Comparison of ENCODE assay signal across 9 mouse cellular contexts in the genomic region with DNA sequence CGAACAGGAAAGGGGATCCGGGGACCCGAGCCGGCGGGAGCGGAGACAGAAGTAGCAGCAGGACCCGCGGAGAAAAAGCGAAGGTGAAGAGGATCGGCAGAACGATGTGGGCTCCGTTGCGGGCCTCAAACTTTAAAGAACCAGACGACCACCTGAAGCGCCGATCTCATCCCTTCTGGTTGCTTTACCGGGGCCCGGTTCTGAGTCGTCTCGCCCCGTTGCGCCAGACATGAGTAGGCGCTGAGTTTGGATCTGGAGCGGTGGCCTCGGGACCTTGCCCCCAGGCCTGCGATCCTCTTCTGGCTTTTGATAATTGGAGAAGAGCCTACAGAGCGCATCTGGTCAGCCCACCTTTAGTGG. TPM values are rescaled to one million over a fixed set of nuclear protein-coding genes. Genes with fewer than 3 reads are reported as not detected.
DNase-seq lines count a peak whose midpoint lies in the region; ATAC-seq and TF ChIP-seq lines count a peak whose summit lies in the region.
"Had no signal": no experiment of that assay in that cellular context is flagged by ENCODE, and none has a peak within 500 bp of the region (broad histone marks: within the 10 kb centered on the region; RNA-seq: fewer than 3 reads in every experiment).

No protein-coding gene starts in this region.

- DNase-seq in heart, adult 8-10 months (ENCODE audit: low spot score) = no peak
- DNase-seq in hindbrain, embryonic 10.5 days (ENCODE audit: low spot score) = no peak
- DNase-seq in midbrain, embryonic 10.5 days (ENCODE audit: low spot score) = no peak
- no peak for DNase-seq in left cerebral cortex, postnatal 14 days (ENCODE audit: low spot score in 2 of 2)
- DNase-seq in thymus, postnatal 14 days = no peak
- DNase-seq in spleen, postnatal 14 days (ENCODE audit: low spot score in 2 of 2) = no peak
- DNase-seq: lung, adult 18-20 months had no signal

- peaks cover 61% of the 10 kb centered on the region for H3K27me3 ChIP-seq in heart, embryonic 11.5 days (ENCODE audit: control insufficient read depth, insufficient read depth, low read length)
- peaks cover 9% of the 10 kb centered on the region for H3K27me3 ChIP-seq in ES-Bruce4 (ENCODE audit: control insufficient read depth, insufficient read depth, low read length, poor library complexity, severe bottlenecking)
- peaks cover 48% of the 10 kb centered on the region for H3K27me3 ChIP-seq in hindbrain, embryonic 10.5 days (ENCODE audit: insufficient read depth, poor library complexity, severe bottlenecking)
- H3K27me3 ChIP-seq in midbrain, embryonic 10.5 days (ENCODE audit: low read depth, poor library complexity, severe bottlenecking) = peaks cover 53% of the 10 kb centered on the region

- H3K4me2 ChIP-seq in heart, embryonic 11.5 days = peak overlapping the region; percentile 99

- no peaks in the 10 kb centered on the region for H3K9me3 ChIP-seq in heart, embryonic 11.5 days (replicated peaks; ENCODE audit: control insufficient read depth, low read length)
- H3K9me3 ChIP-seq in ES-Bruce4 (replicated peaks; ENCODE audit: control insufficient read depth, insufficient read depth, low read length, poor library complexity, severe bottlenecking) = no peaks in the 10 kb centered on the region
- no peaks in the 10 kb centered on the region for H3K9me3 ChIP-seq in hindbrain, embryonic 10.5 days
- no peaks in the 10 kb centered on the region for H3K9me3 ChIP-seq in midbrain, embryonic 10.5 days (replicated peaks)

- TF ChIP-seq POLR2A in ES-Bruce4 (IDR thresholded peaks at IDR 0.05; ENCODE audit: insufficient read depth, low read length) = no peak

- H3K4me1 ChIP-seq in heart, embryonic 11.5 days (ENCODE audit: control insufficient read depth, insufficient read depth, low read length) = peaks cover 13% of the 10 kb centered on the region
- no peaks in the 10 kb centered on the region for H3K4me1 ChIP-seq in ES-Bruce4 (ENCODE audit: control insufficient read depth, insufficient read depth, low read length)
- peaks cover 48% of the 10 kb centered on the region for H3K4me1 ChIP-seq in hindbrain, embryonic 10.5 days (replicated peaks)
- peaks cover 61% of the 10 kb centered on the region for H3K4me1 ChIP-seq in midbrain, embryonic 10.5 days

- H3K27ac ChIP-seq in heart, embryonic 11.5 days (ENCODE audit: low read depth, low read length) = no peak overlapping the region
- H3K27ac ChIP-seq in ES-Bruce4 (ENCODE audit: insufficient read depth, low read length) = no peak overlapping the region
- peak overlapping the region; percentile 98 for H3K27ac ChIP-seq in hindbrain, embryonic 10.5 days
- peak overlapping the region; percentile 99 for H3K27ac ChIP-seq in midbrain, embryonic 10.5 days (replicated peaks)

- no peak overlapping the region for H3K9ac ChIP-seq in heart, embryonic 11.5 days (ENCODE audit: low read depth, low read length)
- peak overlapping the region; percentile 67 for H3K9ac ChIP-seq in ES-Bruce4 (ENCODE audit: low read depth, poor library complexity, severe bottlenecking)

- peak overlapping the region; percentile 62 for H3K4me3 ChIP-seq in heart, embryonic 11.5 days (ENCODE audit: low read depth, low read length)
- H3K4me3 ChIP-seq in ES-Bruce4 (ENCODE audit: low read depth, low read length) = peak overlapping the region; percentile 60
- H3K4me3 ChIP-seq in hindbrain, embryonic 10.5 days = peak overlapping the region; percentile 87
- peak overlapping the region; percentile 95 for H3K4me3 ChIP-seq in midbrain, embryonic 10.5 days

- H3K36me3 ChIP-seq in heart, embryonic 11.5 days (ENCODE audit: control insufficient read depth, insufficient read depth, low read length) = no peaks in the 10 kb centered on the region
- H3K36me3 ChIP-seq in ES-Bruce4 (ENCODE audit: control insufficient read depth, insufficient read depth, low read length, poor library complexity, severe bottlenecking) = no peaks in the 10 kb centered on the region
- H3K36me3 ChIP-seq in hindbrain, embryonic 10.5 days = peaks cover 37% of the 10 kb centered on the region
- peaks cover 40% of the 10 kb centered on the region for H3K36me3 ChIP-seq in midbrain, embryonic 10.5 days

- under 1% methylated on average over 27 of the region's 27 CpGs for WGBS in heart, embryonic 11.5 days (ENCODE audit: insufficient replicate concordance)
- WGBS in hindbrain, embryonic 10.5 days = under 1% methylated on average over 27 of the region's 27 CpGs
- WGBS in midbrain, embryonic 10.5 days = under 1% methylated on average over 27 of the region's 27 CpGs

- intact Hi-C loops in left cerebral cortex, postnatal 14 days (cut with DNase I) = loop anchor here (5.0 kb wide), 3 partner anchors 40 to 275 kb away; no protein-coding TSS in a partner anchor

- TF ChIP-seq EP300 in ES-Bruce4 (IDR thresholded peaks at IDR 0.05; ENCODE audit: insufficient read depth, low read depth, low read length) = no peak

- TF ChIP-seq CTCF in ES-Bruce4 (IDR thresholded peaks at IDR 0.05; ENCODE audit: low read depth, low read length) = no peak

- no peak for ATAC-seq in heart, embryonic 11.5 days (replicated peaks; ENCODE audit: insufficient number of reproducible peaks, low FRiP score, low TSS enrichment)

RNA-seq across cellular contexts. Expression of a gene that starts 1.5 kb away (rescaled TPM):
- polyA plus RNA-seq in heart, embryonic 11.5 days (2014; fragmentation: Nextera tagmentation; extraction: Ambion mirVana) = 2.6 and 2.9 TPM in 2 replicates
- total RNA-seq in heart, adult 8-10 months (2022) = 1 to 10 TPM; 1.6 to 3.1 (median 1.9) TPM
- 1.6 and 4.3 TPM in 2 replicates for polyA plus RNA-seq in ES-Bruce4 (2011; ENCODE audit: insufficient read depth, insufficient read length, low read depth, missing spikeins)
- 45.7 and 57.8 TPM in 2 replicates for polyA plus RNA-seq in hindbrain, embryonic 10.5 days (2016; fragmentation: Nextera tagmentation; extraction: Ambion mirVana)
- 59.1 and 72.3 TPM in 2 replicates for polyA plus RNA-seq in midbrain, embryonic 10.5 days (2016; fragmentation: Nextera tagmentation; extraction: Ambion mirVana)
- total RNA-seq in left cerebral cortex, postnatal 14 days (2021) = 10 to 100 TPM; 17.3 to 21.7 TPM

RNA-seq across cellular contexts. Expression of a gene that starts 51.7 kb away (rescaled TPM):
- polyA plus RNA-seq in heart, embryonic 11.5 days (2014; fragmentation: Nextera tagmentation; extraction: Ambion mirVana) = 12.9 and 15.0 TPM in 2 replicates
- 1 to 10 TPM; 4.9 to 6.1 (median 5.5) TPM for total RNA-seq in heart, adult 8-10 months (2022)
- 20.2 and 25.8 TPM in 2 replicates for polyA plus RNA-seq in ES-Bruce4 (2011; ENCODE audit: insufficient read depth, insufficient read length, low read depth, missing spikeins)
- polyA plus RNA-seq in hindbrain, embryonic 10.5 days (2016; fragmentation: Nextera tagmentation; extraction: Ambion mirVana) = 23.0 and 28.2 TPM in 2 replicates
- 20.9 and 24.5 TPM in 2 replicates for polyA plus RNA-seq in midbrain, embryonic 10.5 days (2016; fragmentation: Nextera tagmentation; extraction: Ambion mirVana)
- total RNA-seq in left cerebral cortex, postnatal 14 days (2021) = 1 to 10 TPM; 3.8 to 4.3 TPM

Comparison
In these comparisons a context has a peak if more than half of its experiments do, and no peak if none do; other contexts are left out.
1. H3K27ac ChIP-seq: peak in hindbrain, embryonic 10.5 days (single experiment) and midbrain, embryonic 10.5 days (single experiment); none in heart, embryonic 11.5 days (single experiment) and ES-Bruce4 (single experiment).
2. Peak in every context shown above with its lines, with median percentiles within 50 percentile points of each other: H3K4me3 ChIP-seq.